8 mouse cellular contexts compared by ENCODE assay signal in genomic region chr7:79391471-79391870, GRCm38 (mm10). TPM values are rescaled to one million over a fixed set of nuclear protein-coding genes. Genes with fewer than 3 reads are reported as not detected.
DNase-seq lines count a peak whose midpoint lies in the region; ATAC-seq and TF ChIP-seq lines count a peak whose summit lies in the region.

No protein-coding gene starts in this region.

- H3K27me3 ChIP-seq in neural tube, embryonic 11.5 days (ENCODE audit: control insufficient read depth, insufficient read depth, low read length): no peaks in the 10 kb centered on the region
- no peaks in the 10 kb centered on the region for H3K27me3 ChIP-seq in limb, embryonic 12.5 days
- no peaks in the 10 kb centered on the region for H3K27me3 ChIP-seq in stomach, embryonic 14.5 days (ENCODE audit: control insufficient read depth, insufficient read depth, low read length)

- intact Hi-C loops in gastrocnemius, postnatal 36 days (cut with DNase I): loop anchor here (5.0 kb wide), 1 partner anchor 76 kb away; the partner anchor contains the start of gene Polg

- ATAC-seq in neural tube, embryonic 11.5 days (ENCODE audit: insufficient read depth, low FRiP score, low TSS enrichment): no peak
- ATAC-seq in limb, embryonic 12.5 days (ENCODE audit: insufficient number of reproducible peaks, insufficient read depth, low FRiP score, low TSS enrichment, low read depth): no peak
- no peak; the same call in 1 of the 2 replicates for ATAC-seq in stomach, embryonic 14.5 days (ENCODE audit: insufficient number of reproducible peaks, insufficient read depth, low FRiP score, low read depth)

- TF ChIP-seq POLR2A in embryonic fibroblast, embryonic 13.5 days (IDR thresholded peaks at IDR 0.05; ENCODE audit: low read depth, low read length): no peak

- 0 out of 2 replicates have a peak overlapping the region, but pooled peaks have one; percentile 40 for H3K27ac ChIP-seq in neural tube, embryonic 11.5 days (ENCODE audit: low read depth, low read length)
- no peak overlapping the region for H3K27ac ChIP-seq in embryonic fibroblast, embryonic 13.5 days (ENCODE audit: insufficient read depth, low read length)
- peak overlapping the region; percentile 90 for H3K27ac ChIP-seq in limb, embryonic 12.5 days
- H3K27ac ChIP-seq in stomach, embryonic 14.5 days (ENCODE audit: low read length): peak overlapping the region; percentile 59

- H3K36me3 ChIP-seq in neural tube, embryonic 11.5 days (ENCODE audit: control insufficient read depth, insufficient read depth, low read length): no peaks in the 10 kb centered on the region
- no peaks in the 10 kb centered on the region; the same call in 1 of the 2 replicates for H3K36me3 ChIP-seq in limb, embryonic 12.5 days
- H3K36me3 ChIP-seq in stomach, embryonic 14.5 days (ENCODE audit: control insufficient read depth, insufficient read depth, low read length): no peaks in the 10 kb centered on the region

- no peaks in the 10 kb centered on the region for H3K9me3 ChIP-seq in neural tube, embryonic 11.5 days (ENCODE audit: control insufficient read depth, low read length)
- no peaks in the 10 kb centered on the region for H3K9me3 ChIP-seq in limb, embryonic 12.5 days
- H3K9me3 ChIP-seq in stomach, embryonic 14.5 days (ENCODE audit: control insufficient read depth, low read depth, low read length): no peaks in the 10 kb centered on the region

- H3K4me2 ChIP-seq in neural tube, embryonic 11.5 days (ENCODE audit: low read depth): peak overlapping the region; percentile 84
- H3K4me2 ChIP-seq in limb, embryonic 12.5 days: peak overlapping the region; percentile 87
- H3K4me2 ChIP-seq in stomach, embryonic 14.5 days (replicated peaks; ENCODE audit: low read depth, low read length): peak overlapping the region; percentile 92

- peaks cover 9% of the 10 kb centered on the region; the same call in 1 of the 2 replicates for H3K4me1 ChIP-seq in neural tube, embryonic 11.5 days (ENCODE audit: control insufficient read depth, insufficient read depth, low read length)
- H3K4me1 ChIP-seq in embryonic fibroblast, embryonic 13.5 days (ENCODE audit: control insufficient read depth, insufficient read depth, low read length): no peaks in the 10 kb centered on the region
- H3K4me1 ChIP-seq in limb, embryonic 12.5 days (replicated peaks): peaks cover 21% of the 10 kb centered on the region
- peaks cover 6% of the 10 kb centered on the region for H3K4me1 ChIP-seq in stomach, embryonic 14.5 days (ENCODE audit: control insufficient read depth, insufficient read depth, low read length)

- 13% methylated on average over 3 of the region's 3 CpGs for WGBS in neural tube, embryonic 11.5 days
- WGBS in limb, embryonic 12.5 days: 2% methylated on average over 3 of the region's 3 CpGs
- WGBS in stomach, embryonic 14.5 days: 1% methylated on average over 3 of the region's 3 CpGs

- H3K9ac ChIP-seq in neural tube, embryonic 11.5 days (ENCODE audit: low read length): peak overlapping the region; percentile 73
- H3K9ac ChIP-seq in limb, embryonic 12.5 days (replicated peaks): peak overlapping the region; percentile 64
- peak overlapping the region; percentile 48; the same call in 1 of the 2 replicates for H3K9ac ChIP-seq in stomach, embryonic 14.5 days (replicated peaks; ENCODE audit: low read depth, low read length)

- H3K4me3 ChIP-seq in neural tube, embryonic 11.5 days (ENCODE audit: low read depth, low read length): peak overlapping the region; percentile 44
- H3K4me3 ChIP-seq in embryonic fibroblast, embryonic 13.5 days (ENCODE audit: insufficient read depth, low read length): peak overlapping the region; percentile 77
- H3K4me3 ChIP-seq in limb, embryonic 12.5 days (replicated peaks): peak overlapping the region; percentile 61
- H3K4me3 ChIP-seq in stomach, embryonic 14.5 days (ENCODE audit: low read depth, low read length): peak overlapping the region; percentile 56

- no peak for DNase-seq in neural tube, embryonic 11.5 days (ENCODE audit: low spot score)
- no peak for DNase-seq in neural tube, embryonic 10.5 days (ENCODE audit: extremely low spot score, low spot score)
- no peak for DNase-seq in cerebellum, adult 9-10 months
- DNase-seq in gastrocnemius, postnatal 36 days: no peak
- no peak for DNase-seq in cerebellum, adult 9-11 months

- no peak for TF ChIP-seq CTCF in embryonic fibroblast, embryonic 13.5 days (IDR thresholded peaks at IDR 0.05; ENCODE audit: borderline replicate concordance, insufficient read depth, low read length)

RNA-seq across cellular contexts. Expression of gene Fanci, which starts 0.3 kb away (rescaled TPM):
- 16.5 and 16.6 TPM in 2 replicates for polyA plus RNA-seq in neural tube, embryonic 11.5 days (2014; fragmentation: Nextera tagmentation; extraction: Ambion mirVana)
- 6.1 and 10.7 TPM in 2 replicates for polyA plus RNA-seq in embryonic fibroblast, embryonic 13.5 days (2011; ENCODE audit: insufficient read length, low read depth, missing spikeins)
- polyA plus RNA-seq in limb, embryonic 12.5 days (2016; fragmentation: Nextera tagmentation; extraction: Ambion mirVana): 16.1 and 16.6 TPM in 2 replicates
- polyA plus RNA-seq in stomach, embryonic 14.5 days (2014; fragmentation: Nextera tagmentation; extraction: Ambion mirVana): 11.4 and 11.5 TPM in 2 replicates
- under 1 TPM; 0.13 to 0.37 TPM for total RNA-seq in gastrocnemius, postnatal 36 days (2021)

RNA-seq across cellular contexts. Expression of gene Rlbp1, which starts 4.6 kb away (rescaled TPM):
- polyA plus RNA-seq in neural tube, embryonic 11.5 days (2014; fragmentation: Nextera tagmentation; extraction: Ambion mirVana): 0.50 and 1.1 TPM in 2 replicates
- polyA plus RNA-seq in embryonic fibroblast, embryonic 13.5 days (2011; ENCODE audit: insufficient read length, low read depth, missing spikeins): not detected in 2 replicates
- 0.59 and 0.64 TPM in 2 replicates for polyA plus RNA-seq in limb, embryonic 12.5 days (2016; fragmentation: Nextera tagmentation; extraction: Ambion mirVana)
- polyA plus RNA-seq in stomach, embryonic 14.5 days (2014; fragmentation: Nextera tagmentation; extraction: Ambion mirVana): 0.45 TPM in 1 of 2 replicates, not detected in the other
- not detected for total RNA-seq in gastrocnemius, postnatal 36 days (2021)
